Mouse (Mus musculus): Measurements from ENCODE around the gene Gm28048.

The Gm28048 gene

DNA sequence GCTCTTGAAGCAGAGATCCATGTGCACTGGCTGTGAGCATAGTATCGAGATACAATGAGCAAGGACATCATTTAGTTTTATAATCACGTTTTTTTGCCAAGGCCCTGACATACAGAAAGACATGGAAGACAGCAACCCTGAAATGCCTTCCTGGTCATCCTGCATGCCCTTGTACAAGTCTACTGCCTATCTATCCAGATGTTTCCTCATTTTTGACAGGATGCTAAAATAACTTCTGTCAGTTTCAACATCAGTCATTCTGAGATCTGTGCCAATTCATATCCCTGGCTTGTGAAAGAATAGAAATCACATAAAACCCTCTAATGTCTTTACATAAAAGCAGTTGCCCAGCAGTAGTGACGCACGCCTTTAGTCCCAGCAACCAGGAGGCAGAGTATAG, 84.8 kb downstream of the Gm28048 start:
- intact Hi-C loops (cut with DNase I): no loop called here

- intact Hi-C loops (cut with DNase I): no loop called here
Observed at GRCm38 (mm10) chr11:22893075-22893474, 88.8 kb downstream of the Gm28048 start.

- intact Hi-C loops (cut with DNase I): no loop called here
Observed at GRCm38 (mm10) chr11:22892466-22892865, 89.4 kb downstream of the Gm28048 start.

DNA sequence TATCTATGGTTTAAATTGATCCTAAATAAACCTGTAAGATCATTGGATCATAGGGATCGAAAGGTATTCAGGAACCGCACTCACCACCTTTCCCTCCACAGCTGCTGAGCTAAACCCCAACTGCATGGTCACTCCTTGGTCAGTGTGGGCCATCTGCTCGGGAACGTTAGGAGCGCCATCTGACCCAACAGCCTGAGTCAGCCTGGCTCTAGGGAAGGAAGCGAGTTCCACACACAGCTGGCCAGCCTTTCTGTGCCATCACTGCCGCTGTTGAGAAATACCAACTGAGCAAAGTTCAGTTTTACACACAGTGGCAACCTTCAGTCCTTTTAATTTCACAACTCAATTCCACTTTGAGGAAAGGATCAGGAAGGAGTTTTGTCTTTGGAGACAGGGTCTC, 90.0 kb downstream of the Gm28048 start:
- intact Hi-C loops (cut with DNase I): no loop called here

GRCm38 (mm10) chr11:22891242-22891641, 90.6 kb downstream of the Gm28048 start:
- intact Hi-C loops (cut with DNase I): no loop called here

DNA sequence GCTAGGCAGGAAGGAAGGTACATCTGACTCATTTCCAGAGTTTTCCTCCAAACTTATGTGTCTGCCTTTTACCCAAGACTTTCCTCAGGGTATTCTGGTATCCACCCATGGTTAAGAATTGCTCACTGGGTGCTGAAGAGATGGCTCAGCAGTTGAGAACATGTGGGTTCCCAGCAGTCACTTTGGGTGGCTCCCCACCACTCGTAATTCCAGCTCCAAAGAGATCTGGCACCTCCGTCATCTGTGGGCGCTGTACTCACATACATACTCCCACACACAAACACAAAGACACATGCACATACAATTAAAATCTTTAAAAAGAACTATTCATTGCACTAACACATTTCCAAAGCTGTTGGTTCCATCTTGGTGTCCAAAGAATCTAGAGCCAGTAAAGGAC, 92.7 kb downstream of the Gm28048 start:
- intact Hi-C loops (cut with DNase I): no loop called here

DNA sequence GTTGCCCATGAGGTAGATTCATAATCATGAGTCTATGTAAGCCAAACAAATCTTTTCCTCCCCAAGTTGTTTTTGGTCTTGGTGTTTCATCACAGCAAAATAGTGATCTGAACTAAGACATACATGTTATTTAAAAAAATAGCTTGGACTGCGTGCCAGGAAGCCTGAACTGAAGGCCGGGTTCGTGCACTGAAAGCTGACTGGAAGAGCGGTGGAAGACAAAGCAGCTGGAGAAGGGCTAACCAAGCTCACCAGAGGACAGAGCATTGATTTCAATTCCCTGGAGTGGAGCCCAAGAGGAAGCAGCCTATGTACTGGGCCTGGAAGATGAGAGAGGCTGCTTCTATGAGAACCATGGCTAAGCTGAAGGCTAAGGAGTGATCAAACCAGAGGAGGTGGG, 94.9 kb downstream of the Gm28048 start:
- intact Hi-C loops (cut with DNase I): no loop called here

DNA sequence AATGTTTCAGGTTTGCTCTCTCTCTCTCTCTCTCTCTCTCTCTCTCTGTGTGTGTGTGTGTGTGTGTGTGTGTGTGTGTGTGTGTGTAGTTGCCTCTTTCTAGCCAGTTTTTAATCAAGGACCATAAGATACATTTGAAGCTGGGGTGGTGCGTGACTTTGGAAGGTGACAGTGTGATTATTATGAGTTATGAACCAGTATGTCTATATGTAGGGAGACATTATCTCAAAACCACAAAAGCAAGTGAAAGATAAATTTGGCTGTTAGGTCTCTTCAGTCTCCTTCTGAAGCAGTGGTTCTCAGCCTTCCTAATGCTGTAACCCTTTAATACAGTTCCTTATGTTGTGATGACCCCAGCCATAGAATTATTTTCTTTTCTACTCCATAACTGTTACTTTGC, 96.5 kb downstream of the Gm28048 start:
- intact Hi-C loops (cut with DNase I): no loop called here

GRCm38 (mm10) chr11:22883676-22884075, 98.2 kb downstream of the Gm28048 start:
- intact Hi-C loops (cut with DNase I): no loop called here

- intact Hi-C loops (cut with DNase I): no loop called here
Observed at GRCm38 (mm10) chr11:22882926-22883325, 99.0 kb downstream of the Gm28048 start.

- intact Hi-C loops (cut with DNase I): no loop called here
Observed at GRCm38 (mm10) chr11:22880383-22881172, 101.3 kb downstream of the Gm28048 start.

GRCm38 (mm10) chr11:22879645-22880044, 102.2 kb downstream of the Gm28048 start:
- intact Hi-C loops (cut with DNase I): no loop called here

GRCm38 (mm10) chr11:22876680-22877330, 105.1 kb downstream of the Gm28048 start:
- intact Hi-C loops (cut with DNase I): no loop called here

- intact Hi-C loops (cut with DNase I): no loop called here
Observed at GRCm38 (mm10) chr11:22875279-22875678, 106.6 kb downstream of the Gm28048 start.

DNA sequence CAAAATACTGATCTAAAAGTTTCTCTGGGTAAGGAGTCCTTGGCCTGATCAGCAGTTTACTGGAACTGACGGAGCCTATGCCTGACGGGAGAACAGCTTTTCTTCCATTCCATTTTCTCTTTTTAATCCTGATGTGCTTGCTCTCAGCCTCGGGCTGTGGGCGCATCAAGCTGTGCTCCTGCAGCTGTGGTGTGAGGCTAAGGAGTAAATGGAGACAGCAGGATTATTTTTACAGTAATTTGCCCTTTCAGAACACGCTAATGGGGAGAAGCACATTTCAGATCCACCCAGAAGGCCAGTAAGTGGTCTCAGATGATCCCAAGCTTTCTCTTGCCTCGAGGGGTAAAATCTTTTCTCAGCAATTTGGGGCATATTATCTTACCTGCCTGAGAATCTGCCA, 107.1 kb downstream of the Gm28048 start:
- intact Hi-C loops (cut with DNase I): no loop called here

DNA sequence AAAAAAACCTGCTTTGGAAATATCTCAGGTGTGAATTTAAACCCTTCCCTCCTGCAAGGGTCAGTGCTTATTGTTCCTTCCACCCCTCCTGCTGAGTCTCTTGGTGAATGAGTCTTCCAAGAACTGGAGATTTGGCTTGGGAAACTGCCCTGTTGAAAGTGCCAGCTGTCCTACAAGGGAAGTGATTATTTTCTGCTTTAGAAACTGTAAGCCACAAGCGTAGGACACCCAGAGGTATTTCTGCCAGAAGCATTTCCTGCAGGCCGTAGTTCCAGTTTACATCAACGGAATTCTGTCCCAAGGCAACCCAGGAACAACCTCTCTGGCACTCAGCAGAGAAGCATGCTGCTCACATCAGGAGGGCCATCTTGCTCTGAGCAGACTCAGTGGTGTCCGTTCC, 108.5 kb downstream of the Gm28048 start:
- intact Hi-C loops (cut with DNase I): no loop called here

DNA sequence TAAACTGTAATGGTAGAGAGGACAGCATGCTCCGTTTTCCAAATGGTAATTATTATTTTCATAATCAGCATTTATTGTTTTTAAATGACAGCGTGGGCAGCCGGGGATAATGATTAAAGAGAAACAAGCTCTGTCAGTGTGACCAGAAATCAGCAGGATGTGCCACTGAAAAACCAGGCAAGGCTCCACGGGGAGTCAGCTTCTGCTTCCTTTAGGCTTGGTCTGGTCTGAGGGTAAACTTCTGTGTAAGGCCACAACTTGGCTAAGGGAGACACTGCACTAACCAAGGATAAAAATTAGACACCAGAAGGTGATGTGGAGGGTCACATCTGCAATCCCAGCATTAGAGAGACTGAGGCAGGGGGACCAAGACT, 109.6 kb downstream of the Gm28048 start:
- intact Hi-C loops (cut with DNase I): no loop called here

- intact Hi-C loops (cut with DNase I): no loop called here
Observed at GRCm38 (mm10) chr11:22871628-22872306, 110.1 kb downstream of the Gm28048 start.

- intact Hi-C loops (cut with DNase I): no loop called here
Observed at GRCm38 (mm10) chr11:22868582-22868981, 113.3 kb downstream of the Gm28048 start.

- intact Hi-C loops (cut with DNase I): no loop called here
Observed at GRCm38 (mm10) chr11:22867691-22868090, 114.2 kb downstream of the Gm28048 start.

- intact Hi-C loops (cut with DNase I): no loop called here
Observed at GRCm38 (mm10) chr11:22865635-22866246, 116.1 kb downstream of the Gm28048 start.
